Mouse (Mus musculus): Measurements from ENCODE around the gene Sh3pxd2a. TPM values are rescaled to one million over a fixed set of nuclear protein-coding genes. Genes with fewer than 3 reads are reported as not detected.

Sh3pxd2a gene
- polyA plus RNA-seq, 1 experiment: 12.1 TPM

DNA sequence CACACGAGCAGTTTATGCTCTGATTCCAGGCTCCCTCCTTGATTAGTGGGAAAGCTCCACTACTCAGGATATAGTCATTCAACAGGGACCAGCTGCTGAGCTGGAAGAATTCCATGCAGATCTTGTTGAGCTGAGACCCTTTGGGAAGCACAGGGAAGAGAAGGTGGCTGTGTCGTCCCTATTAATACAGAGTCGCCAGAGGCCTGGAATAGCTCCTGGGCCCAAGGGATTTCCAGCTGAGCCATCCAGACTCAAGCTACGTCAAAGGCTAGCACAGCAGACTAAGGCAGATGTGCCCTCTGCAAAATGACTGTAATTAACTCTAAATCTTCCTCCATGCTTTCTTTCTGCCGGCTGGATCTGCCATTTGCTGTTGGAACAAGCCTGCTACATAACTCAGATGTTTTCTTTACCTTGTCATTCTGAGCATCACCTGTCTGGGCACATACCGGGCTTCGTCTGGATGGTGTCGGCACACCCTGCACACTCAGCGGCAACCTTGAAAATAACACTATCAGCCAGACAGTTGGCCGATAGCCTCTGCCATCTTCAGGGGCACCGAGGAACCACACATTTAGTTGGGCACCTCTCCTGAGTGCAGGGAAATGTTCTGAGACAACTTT is 36.3 kb upstream of the Sh3pxd2a start:
- WGBS: 91% methylated on average over 11 of the region's 11 CpGs
- TF ChIP-seq POLR2A (IDR thresholded peaks at IDR 0.05; ENCODE audit: low read depth, low read length): no peak
- no peak for TF ChIP-seq CTCF (IDR thresholded peaks at IDR 0.05; ENCODE audit: extremely low read depth, insufficient read depth, insufficient read length, insufficient replicate concordance)
- Histone ChIP-seq H3K36me3 (ENCODE audit: control insufficient read depth, insufficient read depth, low read length) (no peaks in the 10 kb centered on the region), H3K27ac (ENCODE audit: insufficient read depth, low read length) (no peak overlapping the region), H3K4me1 (ENCODE audit: control insufficient read depth, insufficient read depth, insufficient read length) (no peaks in the 10 kb centered on the region), H3K27me3 (ENCODE audit: control insufficient read depth, insufficient read depth, low read length) (no peaks in the 10 kb centered on the region), H3K4me3 (ENCODE audit: extremely low read depth, insufficient read depth, insufficient read length) (no peak overlapping the region)
- DNase-seq (ENCODE audit: low read depth in 1 of 2, low spot score in 2 of 2): no peak

- H3K36me3 ChIP-seq (ENCODE audit: control insufficient read depth, insufficient read depth, low read length): no peaks in the 10 kb centered on the region
- no peaks in the 10 kb centered on the region for H3K4me1 ChIP-seq (ENCODE audit: control insufficient read depth, insufficient read depth, insufficient read length)
- no peak overlapping the region for H3K4me3 ChIP-seq (ENCODE audit: extremely low read depth, insufficient read depth, insufficient read length)
- no peak overlapping the region for H3K27ac ChIP-seq (ENCODE audit: insufficient read depth, low read length)
- DNase-seq (ENCODE audit: low read depth in 1 of 2, low spot score in 2 of 2): no peak
- no peaks in the 10 kb centered on the region for H3K27me3 ChIP-seq (ENCODE audit: control insufficient read depth, insufficient read depth, low read length)
- TF ChIP-seq POLR2A (IDR thresholded peaks at IDR 0.05; ENCODE audit: low read depth, low read length): no peak
- no peak for TF ChIP-seq CTCF (IDR thresholded peaks at IDR 0.05; ENCODE audit: extremely low read depth, insufficient read depth, insufficient read length, insufficient replicate concordance)
- 89% methylated on average over 5 of the region's 5 CpGs for WGBS
Observed at GRCm38 (mm10) chr19:47499841-47500240, 35.6 kb upstream of the Sh3pxd2a start.

DNA sequence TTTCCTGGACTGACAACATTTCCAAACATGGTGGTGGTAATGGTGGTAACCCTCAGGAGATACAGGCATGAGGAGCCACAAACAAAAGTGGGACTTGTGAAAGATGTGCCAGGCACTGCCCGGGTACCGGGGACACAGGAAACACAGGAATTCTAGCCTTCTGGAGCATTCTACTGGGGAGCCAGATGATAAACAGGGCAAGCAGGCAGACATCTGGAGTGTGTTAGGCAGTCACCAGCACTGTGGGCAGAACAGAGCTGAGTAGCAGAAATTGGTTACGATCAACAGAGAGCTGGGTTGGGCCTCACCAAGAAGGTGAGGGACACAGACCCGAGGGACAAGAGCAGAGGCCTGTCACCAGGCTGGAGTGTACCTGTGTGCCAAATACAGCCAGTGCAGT is 34.7 kb upstream of the Sh3pxd2a start:
- no peaks in the 10 kb centered on the region for H3K36me3 ChIP-seq (ENCODE audit: control insufficient read depth, insufficient read depth, low read length)
- H3K27ac ChIP-seq (ENCODE audit: insufficient read depth, low read length): no peak overlapping the region
- no peaks in the 10 kb centered on the region for H3K4me1 ChIP-seq (ENCODE audit: control insufficient read depth, insufficient read depth, insufficient read length)
- no peaks in the 10 kb centered on the region for H3K27me3 ChIP-seq (ENCODE audit: control insufficient read depth, insufficient read depth, low read length)
- 91% methylated on average over 4 of the region's 4 CpGs for WGBS
- TF ChIP-seq CTCF (IDR thresholded peaks at IDR 0.05; ENCODE audit: extremely low read depth, insufficient read depth, insufficient read length, insufficient replicate concordance) (no peak), POLR2A (IDR thresholded peaks at IDR 0.05; ENCODE audit: low read depth, low read length) (no peak)
- DNase-seq (ENCODE audit: low read depth in 1 of 2, low spot score in 2 of 2): no peak
- no peak overlapping the region for H3K4me3 ChIP-seq (ENCODE audit: extremely low read depth, insufficient read depth, insufficient read length)

GRCm38 (mm10) chr19:47497736-47498135 is 33.5 kb upstream of the Sh3pxd2a start:
- TF ChIP-seq CTCF (IDR thresholded peaks at IDR 0.05; ENCODE audit: extremely low read depth, insufficient read depth, insufficient read length, insufficient replicate concordance) (no peak), POLR2A (IDR thresholded peaks at IDR 0.05; ENCODE audit: low read depth, low read length) (no peak)
- H3K27me3 ChIP-seq (ENCODE audit: control insufficient read depth, insufficient read depth, low read length): no peaks in the 10 kb centered on the region
- 89% methylated on average over 6 of the region's 6 CpGs for WGBS
- H3K4me3 ChIP-seq (ENCODE audit: extremely low read depth, insufficient read depth, insufficient read length): no peak overlapping the region
- no peaks in the 10 kb centered on the region for H3K4me1 ChIP-seq (ENCODE audit: control insufficient read depth, insufficient read depth, insufficient read length)
- no peaks in the 10 kb centered on the region for H3K36me3 ChIP-seq (ENCODE audit: control insufficient read depth, insufficient read depth, low read length)
- DNase-seq (ENCODE audit: low read depth in 1 of 2, low spot score in 2 of 2): no peak
- no peak overlapping the region for H3K27ac ChIP-seq (ENCODE audit: insufficient read depth, low read length)

- 79% methylated on average over 9 of the region's 9 CpGs for WGBS
Observed at GRCm38 (mm10) chr19:47497313-47497712, 33.1 kb upstream of the Sh3pxd2a start.

DNA sequence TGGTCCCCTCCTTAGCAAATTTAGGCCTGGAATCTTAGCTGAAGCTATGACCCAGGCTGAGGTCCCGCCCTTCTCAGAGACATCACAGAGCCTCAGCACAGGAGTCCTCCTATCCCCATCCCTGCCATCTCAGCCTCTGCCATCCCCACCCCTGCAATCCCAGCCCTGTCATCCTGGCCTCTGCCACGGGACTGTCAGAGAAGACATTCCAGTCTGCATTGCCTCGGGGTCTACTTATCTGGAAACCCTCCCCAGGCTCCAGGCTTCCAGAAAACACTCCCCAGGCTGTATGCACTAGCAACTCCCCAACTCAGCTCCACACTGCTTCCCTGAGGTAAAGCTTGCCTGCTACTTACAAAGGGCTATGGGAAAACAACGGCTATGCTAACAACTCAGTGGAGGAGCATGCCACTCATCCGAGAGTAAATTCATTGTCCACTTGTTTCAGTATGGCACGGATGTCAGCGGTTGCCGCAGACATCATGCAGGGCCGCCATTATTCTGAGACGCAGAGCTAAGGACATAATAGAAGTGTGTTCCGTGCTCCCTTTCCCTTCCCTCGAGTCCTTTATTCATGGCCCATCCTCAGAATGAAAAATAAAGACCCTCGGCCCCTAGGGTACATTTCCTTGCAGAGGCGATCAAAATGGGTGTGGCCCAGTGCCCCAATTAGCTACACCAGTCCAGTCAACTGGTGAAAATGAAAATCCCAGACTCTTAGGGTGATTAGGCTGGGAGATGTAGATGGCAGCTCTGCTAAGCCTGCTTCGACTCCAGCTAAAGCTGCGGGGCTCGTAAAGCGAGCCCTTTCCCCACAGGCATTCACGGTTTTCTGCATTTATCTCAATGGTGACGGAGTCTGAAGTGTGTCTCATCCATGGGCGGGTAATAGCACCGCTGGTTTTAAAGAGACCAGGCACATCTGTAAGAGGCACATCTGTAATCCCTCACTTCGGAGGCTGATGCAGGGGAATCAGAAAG is 29.1 kb upstream of the Sh3pxd2a start:
- TF ChIP-seq CTCF (IDR thresholded peaks at IDR 0.05; ENCODE audit: extremely low read depth, insufficient read depth, insufficient read length, insufficient replicate concordance) (no peak), POLR2A (IDR thresholded peaks at IDR 0.05; ENCODE audit: low read depth, low read length) (no peak)
- Histone ChIP-seq H3K4me1 (ENCODE audit: control insufficient read depth, insufficient read depth, insufficient read length) (no peaks in the 10 kb centered on the region), H3K4me3 (ENCODE audit: extremely low read depth, insufficient read depth, insufficient read length) (no peak overlapping the region), H3K27ac (ENCODE audit: insufficient read depth, low read length) (no peak overlapping the region), H3K27me3 (ENCODE audit: control insufficient read depth, insufficient read depth, low read length) (no peaks in the 10 kb centered on the region), H3K36me3 (ENCODE audit: control insufficient read depth, insufficient read depth, low read length) (no peaks in the 10 kb centered on the region)
- no peak for DNase-seq (ENCODE audit: low read depth in 1 of 2, low spot score in 2 of 2)
- WGBS: 90% methylated on average over 23 of the region's 23 CpGs

More at GRCm38 (mm10) chr19:47497313-47497712, 33.1 kb upstream of the Sh3pxd2a start:
- TF ChIP-seq CTCF (IDR thresholded peaks at IDR 0.05; ENCODE audit: extremely low read depth, insufficient read depth, insufficient read length, insufficient replicate concordance): no peak
- no peak for TF ChIP-seq POLR2A (IDR thresholded peaks at IDR 0.05; ENCODE audit: low read depth, low read length)
- no peaks in the 10 kb centered on the region for H3K36me3 ChIP-seq (ENCODE audit: control insufficient read depth, insufficient read depth, low read length)
- no peak overlapping the region for H3K27ac ChIP-seq (ENCODE audit: insufficient read depth, low read length)
- no peaks in the 10 kb centered on the region for H3K27me3 ChIP-seq (ENCODE audit: control insufficient read depth, insufficient read depth, low read length)
- H3K4me3 ChIP-seq (ENCODE audit: extremely low read depth, insufficient read depth, insufficient read length): no peak overlapping the region
- no peak for DNase-seq (ENCODE audit: low read depth in 1 of 2, low spot score in 2 of 2)
- no peaks in the 10 kb centered on the region for H3K4me1 ChIP-seq (ENCODE audit: control insufficient read depth, insufficient read depth, insufficient read length)
